Mouse (Mus musculus): ENCODE measurements around the gene Hbq1b.

GRCm38 (mm10) chr11:32277736-32278457 lies 8.9 kb upstream of the Hbq1b start:
- TF ChIP-seq CTCF (conservative IDR thresholded peaks at IDR 0.05; ENCODE audit: low read length) (no peak), POU5F1 (IDR thresholded peaks at IDR 0.05; ENCODE audit: borderline replicate concordance, low read length) (no peak)

All from E14TG2a.4 (cell line).